Mouse (Mus musculus) liver, embryonic 14.5 days (tissue): ENCODE data around the gene Lbhd1.
"Not testable (repeated sequence)": the region's sequence is repeated elsewhere in the genome, so short reads cannot be mapped to it uniquely, and the experiment has no call there.

Experiments used
- CTCF ChIP-seq: IDR thresholded peaks from 2 replicates; pipeline ENCODE4 v1.5.1; 2016; ENCODE audit warnings: antibody characterized with exemption, low read depth, control low read depth
- EP300 ChIP-seq: IDR thresholded peaks from 2 replicates; pipeline ENCODE4 v1.6.1; 2016; ENCODE audit warnings: antibody characterized with exemption, low read depth

DNA sequence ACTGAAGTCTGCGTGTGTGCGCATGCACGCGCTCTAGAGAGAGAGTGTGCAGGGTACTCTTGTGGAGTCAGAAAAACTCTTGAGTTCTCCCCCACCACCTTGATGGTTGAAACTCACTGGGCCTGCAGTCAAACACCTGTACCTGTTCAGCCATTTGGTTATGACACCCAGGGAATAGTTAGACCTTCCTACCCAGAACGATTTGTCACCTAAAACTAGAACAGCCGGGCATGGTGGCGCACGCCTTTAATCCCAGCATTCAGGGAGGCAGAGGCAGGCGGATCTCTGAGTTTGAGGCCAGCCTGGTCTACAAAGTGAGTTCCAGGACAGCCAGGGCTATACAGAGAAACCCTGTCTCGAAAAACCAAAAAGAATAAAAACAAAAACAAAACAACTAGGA is 47.2 kb upstream of the Lbhd1 start:
- TF ChIP-seq CTCF, EP300: not testable (repeated sequence)
